Mouse (Mus musculus) gastrocnemius, adult 2 months (tissue): ENCODE results near the gene Stx5a. TPM values are rescaled to one million over a fixed set of nuclear protein-coding genes. Genes with fewer than 3 reads are reported as not detected.

Experiments
- DNase-seq: peaks from one replicate; pipeline ENCODE4 v3.0.0; 2022
- H3K27ac ChIP-seq: fragments of 200-600 bp; 2 replicates; pipeline ENCODE4 v1.8.1; 2022; ENCODE audit warnings: mild to moderate bottlenecking
- H3K4me3 ChIP-seq: fragments of 200-600 bp; 2 replicates; pipeline ENCODE4 v1.8.1; 2022; ENCODE audit warnings: mild to moderate bottlenecking, moderate library complexity
- CTCF ChIP-seq: fragments of 200-600 bp; IDR thresholded peaks from 2 replicates; pipeline ENCODE4 v1.8.1; 2022; ENCODE audit warnings: antibody characterized with exemption, mild to moderate bottlenecking, moderate library complexity
- intact Hi-C: fragments of 180-260 bp; cut with DNase I; formaldehyde crosslinking; loops from one replicate; pipeline ENCODE4 v1.15.1; 2025
- long read RNA-seq, 2 experiments: library from polyadenylated mRNA; stranded (forward); transcript quantifications; one replicate each; pipeline ENCODE4 v2.0.0; 2021
- total RNA-seq, 2 experiments: library from RNA; stranded (reverse); gene quantifications; 2 replicates each; pipeline ENCODE4 v1.2.3; 2021

Gene Stx5a
- total RNA-seq = 10 to 100 TPM; 20.8 to 22.1 TPM
- long read RNA-seq, experiment 1, transcript Stx5a-213 (11 exons, 2,251 nt) = major isoform, 12 of 17 reads
- long read RNA-seq, experiment 1, partial matches to known transcripts = 0 of 17 reads
- long read RNA-seq, experiment 1, other reads (novel, unspliced or antisense) = 5 of 17 reads
- long read RNA-seq, experiment 2, transcript Stx5a-202 (10 exons, 2,112 nt) = minor isoform, 5 of 21 reads
- long read RNA-seq, experiment 2, transcript Stx5a-213 (11 exons, 2,251 nt) = major isoform, 13 of 21 reads
- long read RNA-seq, experiment 2, partial matches to known transcripts = 0 of 21 reads
- long read RNA-seq, experiment 2, other reads (novel, unspliced or antisense) = 1 of 21 reads

GRCm38 (mm10) chr19:8741243-8741869 lies at the start of gene Stx5a:
Gene Stx5a, plus strand, starts transcription at chr19:8741413.
- intact Hi-C loops = loop anchor here (2.0 kb wide), 1 partner anchor 15 kb away; the partner anchor contains the start of gene Nxf1
- TF ChIP-seq CTCF = no peak; the same call in 1 of the 2 replicates
- peak; percentile 96 for DNase-seq
- Histone ChIP-seq H3K27ac (peak within 1 kb of the TSS; percentile 99), H3K4me3 (peak within 1 kb of the TSS; percentile 74)

- DNase-seq = no peak
- TF ChIP-seq CTCF = no peak
- intact Hi-C loops = no loop called here
- Histone ChIP-seq H3K27ac (no peak overlapping the region), H3K4me3 (no peak overlapping the region)
These were observed 49.2 kb upstream of the Stx5a start for GRCm38 (mm10) chr19:8691871-8692539.

- intact Hi-C loops = no loop called here
- H3K27ac ChIP-seq = no peak overlapping the region
- H3K4me3 ChIP-seq = no peak overlapping the region
- DNase-seq = no peak
- no peak for TF ChIP-seq CTCF
These were observed 48.5 kb upstream of the Stx5a start for GRCm38 (mm10) chr19:8692740-8693139.

- DNase-seq = peak; percentile 50
- TF ChIP-seq CTCF = peak; percentile 49
- Histone ChIP-seq H3K27ac (no peak overlapping the region), H3K4me3 (no peak overlapping the region)
- intact Hi-C loops = no loop called here
These were observed 45.9 kb upstream of the Stx5a start for GRCm38 (mm10) chr19:8695330-8695729.

DNA sequence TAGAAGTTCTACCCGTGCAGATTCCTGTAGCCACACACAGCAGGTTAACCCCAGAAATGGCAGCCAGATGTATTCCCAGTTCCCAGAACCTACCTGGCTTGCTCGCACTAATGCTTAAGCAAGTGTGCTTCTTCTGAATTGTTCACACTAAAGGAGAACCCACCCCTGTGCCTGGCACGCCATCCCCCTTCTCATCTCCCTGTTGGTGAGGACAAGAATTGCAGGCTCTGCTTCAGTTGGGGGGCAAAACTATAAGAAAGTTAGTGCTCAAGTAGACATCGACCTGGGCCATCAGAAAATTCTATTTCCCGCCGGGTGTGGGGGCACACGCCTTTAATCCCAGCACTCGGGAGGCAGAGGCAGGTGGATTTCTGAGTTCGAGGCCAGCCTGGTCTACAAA lies 41.6 kb upstream of the Stx5a start:
- intact Hi-C loops = no loop called here

DNA sequence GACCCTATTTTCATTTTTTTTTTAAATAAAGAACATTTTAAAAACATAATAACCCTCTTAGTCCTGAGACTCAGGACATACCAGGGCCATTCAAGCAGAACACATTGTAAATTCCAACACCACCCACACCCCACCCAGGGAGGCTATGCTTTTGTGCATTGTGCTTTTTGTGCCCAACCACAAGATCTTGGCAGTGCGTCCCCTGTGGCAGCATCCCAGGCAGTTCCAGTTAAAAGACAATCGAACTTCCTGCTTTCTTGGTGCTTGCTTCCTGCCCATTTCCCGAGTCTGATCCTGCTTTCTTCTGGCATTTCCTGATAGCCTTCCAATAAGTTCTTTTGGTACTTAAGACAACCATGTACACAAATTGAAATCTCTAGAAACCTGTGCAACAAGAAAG lies 38.8 kb upstream of the Stx5a start:
- peak; percentile 45 for DNase-seq

More for the DNA sequence above, 41.6 kb upstream of the Stx5a start:
- no peak for DNase-seq
- Histone ChIP-seq H3K27ac (no peak overlapping the region), H3K4me3 (no peak overlapping the region)
- TF ChIP-seq CTCF = no peak

DNA sequence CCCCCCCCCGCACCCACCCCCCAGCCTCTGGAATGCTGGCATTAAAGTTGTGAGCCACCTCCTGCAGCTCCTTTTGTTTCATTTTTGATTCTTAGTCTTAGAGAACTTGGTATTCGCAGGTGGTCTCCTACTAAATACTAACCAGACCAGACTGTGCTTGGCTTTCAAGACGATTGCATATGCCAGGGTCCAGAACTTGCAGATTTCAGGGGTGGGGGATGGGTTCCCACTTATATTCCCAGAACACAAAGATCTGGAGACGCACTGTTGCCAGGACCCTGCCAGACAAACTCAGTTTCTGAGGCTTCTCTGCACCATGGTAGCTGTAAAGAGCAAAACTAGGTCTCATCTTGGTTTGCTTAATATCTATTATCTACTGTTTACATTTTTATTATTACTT lies 37.6 kb upstream of the Stx5a start:
- intact Hi-C loops = no loop called here
- no peak overlapping the region for H3K4me3 ChIP-seq
- DNase-seq = no peak
- no peak overlapping the region for H3K27ac ChIP-seq
- no peak for TF ChIP-seq CTCF

More for the DNA sequence above, 38.8 kb upstream of the Stx5a start:
- intact Hi-C loops = no loop called here
- peak overlapping the region; percentile 55 for H3K27ac ChIP-seq
- no peak for TF ChIP-seq CTCF
- H3K4me3 ChIP-seq = no peak overlapping the region

DNA sequence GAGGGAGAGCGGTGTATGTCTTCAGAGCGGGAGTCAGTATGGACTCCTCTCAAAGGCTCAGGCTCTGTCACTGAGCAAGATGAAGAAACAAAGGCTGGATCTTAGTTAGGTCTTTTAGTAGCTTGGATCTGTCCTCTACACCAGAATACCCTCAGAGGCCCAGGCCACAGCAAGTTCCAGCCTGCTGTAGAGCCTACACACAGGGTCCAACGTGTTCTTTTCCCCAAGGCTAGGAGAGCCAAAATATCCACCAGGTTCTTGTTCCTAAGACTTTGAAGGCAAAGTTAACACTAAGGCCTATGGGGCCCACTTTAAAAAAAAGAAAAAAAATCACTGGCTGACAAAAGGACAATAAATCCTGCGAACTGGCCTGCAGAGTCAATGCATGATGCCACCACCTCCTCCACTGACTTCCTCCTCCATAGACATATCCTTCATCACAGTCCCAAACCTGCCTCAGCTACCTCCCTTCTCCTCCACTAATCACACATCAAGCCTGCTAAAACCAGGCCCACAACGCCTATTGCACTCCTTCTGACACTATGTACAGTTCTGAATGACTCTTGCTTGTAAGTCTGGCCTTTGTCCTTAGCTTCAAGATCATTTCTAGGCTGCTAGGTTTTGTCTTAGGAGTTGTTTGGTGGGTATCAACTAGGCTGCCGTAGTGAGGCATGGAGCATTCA lies 36.0 kb upstream of the Stx5a start:
- intact Hi-C loops = no loop called here
- no peak overlapping the region for H3K4me3 ChIP-seq
- DNase-seq = no peak
- no peak overlapping the region for H3K27ac ChIP-seq
- no peak for TF ChIP-seq CTCF

DNA sequence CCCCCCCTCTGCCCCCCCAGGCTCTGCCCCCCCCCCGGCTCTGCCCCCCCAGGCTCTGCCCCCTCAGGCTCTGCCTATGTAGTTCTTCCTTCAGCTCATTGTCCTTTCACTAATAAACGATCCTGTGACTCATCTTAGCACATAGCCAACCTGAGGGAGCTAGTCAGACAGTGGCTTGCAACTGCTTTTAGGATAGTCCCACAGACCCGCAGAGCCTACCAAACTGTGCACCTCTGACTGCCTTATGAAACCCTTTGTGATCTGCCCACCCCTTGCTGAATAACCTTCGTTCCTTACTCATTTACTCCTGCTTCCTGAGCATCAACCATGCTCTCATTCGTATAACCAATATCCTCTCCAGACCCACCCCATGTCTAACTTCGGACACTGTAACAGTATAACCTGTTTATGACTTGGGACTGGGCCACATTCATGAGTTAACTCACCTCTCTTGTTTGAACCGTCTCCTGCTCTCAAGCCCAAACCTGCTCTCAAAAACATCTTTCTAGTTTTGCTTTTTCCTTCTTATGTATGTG lies 35.0 kb upstream of the Stx5a start:
- Histone ChIP-seq H3K4me3 (no peak overlapping the region), H3K27ac (no peak overlapping the region)
- DNase-seq = no peak
- intact Hi-C loops = no loop called here
- no peak for TF ChIP-seq CTCF

DNA sequence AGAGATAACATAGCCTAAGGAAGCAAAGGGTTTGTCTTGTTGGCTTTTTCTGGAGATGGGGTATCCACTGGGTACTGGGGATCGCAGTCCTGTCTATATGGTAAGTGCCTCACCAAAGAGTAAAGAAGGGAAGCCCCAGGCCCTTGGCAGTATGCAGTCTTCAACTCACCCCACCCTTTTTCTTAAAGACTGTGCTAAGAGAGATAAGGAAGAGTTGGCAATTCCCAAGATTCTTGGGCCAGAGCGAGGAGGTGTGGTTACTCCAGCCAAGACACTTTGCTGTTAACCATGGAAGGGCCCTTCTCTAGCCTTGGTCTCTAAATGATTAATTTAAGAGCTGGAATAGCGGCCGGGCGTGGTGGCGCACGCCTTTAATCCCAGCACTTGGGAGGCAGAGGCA lies 34.3 kb upstream of the Stx5a start:
- H3K27ac ChIP-seq = no peak overlapping the region
- intact Hi-C loops = no loop called here
- no peak for TF ChIP-seq CTCF
- H3K4me3 ChIP-seq = no peak overlapping the region
- DNase-seq = no peak

GRCm38 (mm10) chr19:8708954-8709353 lies 32.3 kb upstream of the Stx5a start:
- H3K4me3 ChIP-seq = no peak overlapping the region
- DNase-seq = no peak
- no peak for TF ChIP-seq CTCF
- H3K27ac ChIP-seq = no peak overlapping the region
- intact Hi-C loops = no loop called here

- intact Hi-C loops = loop anchor here (5.0 to 10.0 kb wide), 2 partner anchors 395 to 427 kb away; partner anchors contain the start of gene Asrgl1
- DNase-seq = no peak
- Histone ChIP-seq H3K4me3 (no peak overlapping the region), H3K27ac (no peak overlapping the region)
- no peak for TF ChIP-seq CTCF
These were observed 31.2 kb upstream of the Stx5a start for GRCm38 (mm10) chr19:8710057-8710456.
